Mouse (Mus musculus): ENCODE results near the gene Pcsk7.

DNA sequence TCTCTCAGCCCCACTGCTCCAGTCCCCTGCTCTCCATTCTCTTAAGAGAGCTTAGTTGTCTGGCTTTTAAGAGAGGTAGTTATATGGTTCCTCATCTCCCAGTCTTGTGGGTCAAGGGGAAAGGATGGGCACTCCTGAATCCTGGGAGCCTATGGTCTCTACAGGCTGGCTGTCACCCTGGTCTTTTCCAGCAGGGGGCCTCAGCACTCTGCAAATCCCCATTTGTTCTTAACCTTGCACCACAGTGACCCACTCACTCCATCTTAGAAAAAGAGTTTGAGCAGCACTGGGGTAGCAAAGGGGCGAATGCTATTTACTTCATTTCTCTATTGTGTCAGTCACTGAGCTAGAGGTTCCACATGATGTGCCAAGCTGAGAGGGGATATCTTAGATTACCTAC, 5.4 kb downstream of the Pcsk7 start:
- TF ChIP-seq POLR2A (IDR thresholded peaks at IDR 0.05; ENCODE audit: borderline replicate concordance, extremely low read depth, insufficient read depth, insufficient read length, poor library complexity, severe bottlenecking) (no peak), CTCF (IDR thresholded peaks at IDR 0.05; ENCODE audit: borderline replicate concordance, extremely low read depth, insufficient read depth, insufficient read length) (peak; percentile 59)

Data from brain, embryonic 14.5 days (tissue).